Mouse (Mus musculus) C2C12 (cell line): ENCODE measurements around the gene Arl15. TPM values are rescaled to one million over a fixed set of nuclear protein-coding genes. Genes with fewer than 3 reads are reported as not detected.

Experiments
- H3K27me3 ChIP-seq: one replicate; pipeline ENCODE4 v1.6.1; 2011; ENCODE audit not compliant: control insufficient read depth, insufficient read depth, insufficient read length
- H3K36me3 ChIP-seq: one replicate; pipeline ENCODE4 v1.6.1; 2011; ENCODE audit not compliant: control insufficient read depth, insufficient read depth
- H3K4me3 ChIP-seq: one replicate; pipeline ENCODE4 v1.5.1; 2011; ENCODE audit warnings: mild to moderate bottlenecking, control low read depth; ENCODE audit not compliant: poor library complexity, insufficient read depth, severe bottlenecking
- H3K79me2 ChIP-seq: one replicate; pipeline ENCODE4 v1.6.1; 2011; ENCODE audit not compliant: control insufficient read depth, insufficient read depth
- H3K79me3 ChIP-seq: one replicate; pipeline ENCODE4 v1.6.1; 2011; ENCODE audit warnings: low read depth, control low read depth
- H3ac ChIP-seq: one replicate; pipeline ENCODE3; 2011; ENCODE audit warnings: low read depth; ENCODE audit not compliant: control insufficient read depth, insufficient read length
- CEBPB ChIP-seq: IDR thresholded peaks from one replicate; pipeline ENCODE4 v1.6.1; 2011; ENCODE audit warnings: low read depth, mild to moderate bottlenecking, control low read depth, moderate library complexity
- CTCF ChIP-seq: IDR thresholded peaks from one replicate; pipeline ENCODE4 v1.5.1; 2011; ENCODE audit not compliant: control insufficient read depth, insufficient read depth, insufficient read length
- FOSL1 ChIP-seq: IDR thresholded peaks from one replicate; pipeline ENCODE4 v1.8.0; 2011; ENCODE audit warnings: mild to moderate bottlenecking, low read length; ENCODE audit not compliant: poor library complexity, insufficient read depth, severe bottlenecking
- MAX ChIP-seq: IDR thresholded peaks from one replicate; pipeline ENCODE4 v1.6.1; 2011; ENCODE audit warnings: mild to moderate bottlenecking, control low read depth
- MYOD1 ChIP-seq: IDR thresholded peaks from one replicate; pipeline ENCODE4 v1.6.1; 2011; ENCODE audit warnings: low read depth; ENCODE audit not compliant: control insufficient read depth, insufficient read length
- MYOG ChIP-seq: IDR thresholded peaks from one replicate; pipeline ENCODE4 v1.6.1; 2011; ENCODE audit not compliant: control insufficient read depth, insufficient read length; ENCODE audit errors: extremely low read depth
- USF1 ChIP-seq: IDR thresholded peaks from one replicate; pipeline ENCODE4 v1.6.1; 2011; ENCODE audit warnings: low read depth, mild to moderate bottlenecking, control low read depth, moderate library complexity
- polyA plus RNA-seq: library from polyadenylated mRNA; unstranded; fragments of >200 nt; fragmentation: generic; extraction: Trizol; gene quantifications from one replicate; pipeline ENCODE4 v1.2.1, GENCODE M21; 2012; ENCODE audit warnings: missing spikeins

Arl15 gene
- polyA plus RNA-seq, 1 experiment = 3.5 TPM

DNA sequence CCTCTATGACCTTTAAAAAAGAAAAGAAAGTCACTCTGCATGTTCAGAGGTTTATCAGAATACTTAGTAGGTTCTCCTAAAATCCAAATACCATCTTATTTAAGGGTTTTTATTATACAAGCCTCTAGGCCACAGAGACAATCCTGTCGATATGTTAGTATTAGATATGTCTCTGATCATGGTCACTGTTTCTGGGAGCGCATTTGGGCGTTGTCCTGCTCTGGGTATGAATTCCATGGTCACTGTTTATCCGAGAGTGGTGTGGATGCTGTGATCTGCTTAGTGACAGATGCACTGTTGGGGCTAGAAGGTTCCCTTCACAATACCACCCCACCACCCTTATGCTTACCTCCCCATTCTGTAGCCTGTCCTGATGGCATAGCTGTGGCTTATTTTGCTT is 320.8 kb downstream of the Arl15 start:
- no peaks in the 10 kb centered on the region for H3K79me2 ChIP-seq
- H3K36me3 ChIP-seq = no peaks in the 10 kb centered on the region
- no peak overlapping the region for H3ac ChIP-seq
- TF ChIP-seq CTCF (no peak), USF1 (no peak), MYOD1 (no peak), FOSL1 (no peak), CEBPB (no peak), MAX (no peak), MYOG (no peak)
- H3K79me3 ChIP-seq = no peaks in the 10 kb centered on the region
- no peak overlapping the region for H3K4me3 ChIP-seq
- no peaks in the 10 kb centered on the region for H3K27me3 ChIP-seq

DNA sequence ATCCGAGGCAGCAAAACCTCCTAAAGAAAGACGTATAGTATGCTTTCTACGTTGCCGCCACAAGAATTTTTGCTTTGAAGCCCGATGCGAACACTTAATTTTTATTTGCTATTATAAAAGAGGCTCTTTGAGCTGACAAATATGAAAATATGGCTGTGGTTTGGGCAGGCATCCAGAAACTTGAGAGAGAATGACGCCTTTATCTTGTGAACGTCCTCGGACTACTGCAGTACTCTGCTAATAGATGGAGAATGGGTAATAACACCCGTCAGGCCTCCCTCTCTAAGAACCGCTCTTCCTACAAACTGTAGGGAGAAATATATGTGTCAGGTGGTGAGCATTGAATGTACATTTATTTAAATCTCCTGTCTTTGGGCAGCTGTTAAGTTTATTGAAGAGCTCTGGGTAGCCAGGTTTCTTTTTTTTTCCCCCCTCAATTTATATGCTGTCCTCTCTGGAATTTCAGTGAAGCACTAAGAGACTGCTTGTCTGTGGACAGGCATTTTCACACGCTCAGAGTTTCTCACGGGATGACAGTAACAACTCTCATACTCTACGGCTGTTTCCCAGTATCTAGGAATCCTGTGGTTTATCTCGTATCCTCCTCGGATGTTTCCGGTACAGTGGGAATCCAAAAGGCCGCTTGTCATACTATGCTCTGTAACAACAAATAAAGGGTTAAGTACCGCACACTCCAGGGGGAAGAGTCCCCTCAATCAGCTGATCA is 324.0 kb downstream of the Arl15 start:
- Histone ChIP-seq H3K36me3 (no peaks in the 10 kb centered on the region), H3K4me3 (no peak overlapping the region), H3K27me3 (no peaks in the 10 kb centered on the region), H3K79me3 (no peaks in the 10 kb centered on the region), H3ac (no peak overlapping the region), H3K79me2 (no peaks in the 10 kb centered on the region)
- TF ChIP-seq CEBPB (no peak), MAX (no peak), CTCF (no peak), FOSL1 (no peak), USF1 (no peak), MYOD1 (no peak), MYOG (no peak)

DNA sequence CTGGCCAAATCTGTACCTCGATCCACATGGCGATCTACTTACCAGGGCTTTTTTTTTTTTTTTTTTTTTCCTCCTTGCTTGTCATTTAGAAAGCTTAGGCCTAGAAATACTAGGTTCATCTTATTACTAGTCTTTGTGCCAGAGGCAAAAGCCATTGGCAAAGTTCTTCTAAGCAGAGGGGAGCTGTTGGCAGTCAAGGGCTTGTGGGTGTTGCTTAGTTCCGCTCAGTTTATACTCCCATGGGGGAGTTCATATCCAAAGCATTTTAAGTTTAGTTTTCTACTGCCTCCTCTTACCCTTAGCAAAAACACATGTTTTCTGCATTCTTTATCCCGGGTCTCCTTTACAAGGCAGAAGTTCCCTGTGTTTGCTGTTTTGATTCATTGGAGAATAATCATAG is 325.5 kb downstream of the Arl15 start:
- H3K27me3 ChIP-seq = no peaks in the 10 kb centered on the region
- H3ac ChIP-seq = no peak overlapping the region
- no peaks in the 10 kb centered on the region for H3K36me3 ChIP-seq
- TF ChIP-seq MAX (no peak), MYOG (no peak), USF1 (no peak), CTCF (no peak), FOSL1 (no peak), MYOD1 (no peak), CEBPB (no peak)
- H3K79me2 ChIP-seq = no peaks in the 10 kb centered on the region
- no peaks in the 10 kb centered on the region for H3K79me3 ChIP-seq
- H3K4me3 ChIP-seq = no peak overlapping the region

DNA sequence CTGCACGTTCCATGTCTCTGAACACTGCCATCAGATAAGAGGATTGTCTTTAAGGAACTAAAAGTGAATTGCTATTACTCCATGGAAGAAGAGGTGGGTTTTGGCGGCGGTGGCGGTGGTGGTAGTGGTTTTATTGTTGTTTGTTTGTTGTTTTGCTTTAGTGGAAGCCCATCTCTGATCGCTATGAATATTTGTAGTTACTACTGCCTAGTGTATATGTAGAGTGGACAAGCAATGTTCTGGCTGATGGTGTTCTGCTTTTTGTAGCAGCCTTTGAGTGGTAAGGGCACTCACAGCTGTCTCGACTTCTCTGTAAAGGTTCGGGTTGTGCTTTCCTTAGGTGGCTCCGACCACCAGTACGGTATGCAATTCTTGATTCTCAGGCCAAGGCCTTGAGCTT is 327.3 kb downstream of the Arl15 start:
- H3K79me3 ChIP-seq = no peaks in the 10 kb centered on the region
- TF ChIP-seq USF1 (no peak), MAX (no peak)
- no peak overlapping the region for H3ac ChIP-seq
- H3K79me2 ChIP-seq = no peaks in the 10 kb centered on the region
- H3K27me3 ChIP-seq = no peaks in the 10 kb centered on the region
- H3K4me3 ChIP-seq = no peak overlapping the region
- no peaks in the 10 kb centered on the region for H3K36me3 ChIP-seq

DNA sequence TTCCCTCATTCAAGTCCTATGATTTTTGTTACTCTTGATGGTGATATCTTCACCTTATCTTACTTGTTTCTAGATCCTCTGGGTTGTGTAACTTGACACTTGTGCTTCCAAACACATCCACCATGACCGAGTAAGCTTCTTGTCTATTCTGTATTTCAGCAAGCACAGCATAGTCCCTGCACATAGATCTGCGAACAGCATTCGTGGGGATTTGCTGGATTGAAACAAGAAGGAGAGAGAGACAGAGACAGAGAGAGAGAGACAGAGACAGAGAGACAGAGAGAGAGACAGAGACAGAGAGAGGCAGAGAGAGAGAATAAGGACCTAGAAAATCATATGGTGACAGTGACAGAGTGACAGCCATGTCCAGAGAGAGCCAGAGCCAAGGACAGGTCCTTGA is 329.1 kb downstream of the Arl15 start:
- H3K27me3 ChIP-seq = no peaks in the 10 kb centered on the region

DNA sequence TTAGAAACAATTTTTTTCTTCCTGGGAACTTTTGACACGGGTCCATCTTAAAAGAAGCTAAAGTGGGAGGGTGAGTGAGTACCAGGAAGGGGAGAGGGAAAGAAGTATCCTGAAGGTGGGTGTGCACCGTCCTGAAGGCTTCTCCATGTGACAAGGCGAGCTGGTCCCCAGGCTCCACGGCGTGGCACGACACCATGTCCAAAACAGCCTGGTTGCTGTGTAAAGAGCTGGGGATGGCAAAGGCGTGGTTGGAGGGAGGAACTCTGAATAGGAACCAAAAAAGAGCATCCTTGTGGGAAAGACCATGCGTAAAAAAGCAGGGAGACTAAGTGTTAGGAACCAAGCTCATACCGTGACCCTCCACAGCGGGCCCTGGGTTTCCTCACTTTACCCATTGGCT is 330.1 kb downstream of the Arl15 start:
- TF ChIP-seq MYOD1 (no peak), CEBPB (no peak), USF1 (no peak), MAX (no peak), CTCF (no peak), MYOG (no peak)
- H3K79me2 ChIP-seq = no peaks in the 10 kb centered on the region
- no peaks in the 10 kb centered on the region for H3K79me3 ChIP-seq
- no peaks in the 10 kb centered on the region for H3K27me3 ChIP-seq
- H3K36me3 ChIP-seq = no peaks in the 10 kb centered on the region
- H3ac ChIP-seq = no peak overlapping the region
- no peak overlapping the region for H3K4me3 ChIP-seq

More for the DNA sequence above, 329.1 kb downstream of the Arl15 start:
- Histone ChIP-seq H3K79me3 (no peaks in the 10 kb centered on the region), H3K79me2 (no peaks in the 10 kb centered on the region), H3K36me3 (no peaks in the 10 kb centered on the region), H3ac (no peak overlapping the region), H3K4me3 (no peak overlapping the region)
- TF ChIP-seq MYOG (no peak), MAX (no peak), CEBPB (no peak), FOSL1 (no peak), CTCF (no peak), USF1 (no peak), MYOD1 (no peak)
